Mouse (Mus musculus): Measurements from ENCODE around the gene Vwa7. TPM values are rescaled to one million over a fixed set of nuclear protein-coding genes. Genes with fewer than 3 reads are reported as not detected.

Vwa7 gene
- polyA plus RNA-seq, 1 experiment from 2014 or later, result 0.30 TPM

DNA sequence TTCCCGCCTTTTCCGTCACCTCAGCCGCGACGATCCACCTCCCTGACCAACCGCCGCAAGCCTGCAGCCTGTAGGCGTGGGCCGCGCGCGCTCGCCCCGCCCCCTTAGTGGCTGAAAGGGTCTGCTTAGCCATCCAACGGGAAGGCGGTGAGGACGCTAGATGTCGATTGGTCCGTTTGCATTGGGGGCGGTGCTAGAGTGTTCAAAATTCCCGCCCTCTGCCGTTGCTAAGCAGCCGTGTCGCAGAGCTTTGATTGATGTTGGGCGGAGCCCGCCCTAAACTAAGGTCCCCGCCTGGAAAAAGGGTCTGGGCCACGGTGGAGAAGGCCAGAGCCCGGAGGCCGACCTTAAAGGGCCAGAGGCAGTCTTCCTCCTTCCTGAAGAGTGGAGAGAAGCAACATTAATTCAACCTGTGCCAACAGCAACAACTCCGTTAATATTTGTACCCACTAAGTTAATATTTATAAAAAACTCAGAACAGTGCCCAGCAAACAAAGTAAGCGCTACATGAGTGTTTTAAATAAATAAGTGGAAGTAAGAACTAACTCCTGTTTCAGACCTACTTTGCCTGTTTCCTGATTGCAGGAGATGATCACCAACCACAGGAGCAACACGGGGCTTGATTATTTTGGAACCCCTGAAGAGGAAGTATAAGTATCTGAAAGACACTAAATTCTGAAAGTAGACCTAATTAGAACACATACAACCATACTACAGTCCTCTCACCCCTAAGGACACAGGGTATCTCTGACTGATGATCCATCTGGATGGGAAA is 30.5 kb downstream of the Vwa7 start, which contains the start of gene Msh5:
Msh5 (minus strand) TSS at position 65 of the 775 bp plus-strand sequence.
- DNase-seq (ENCODE audit: low spot score), result peak; percentile 99
- ATAC-seq, result peak; percentile 94
- Histone ChIP-seq H3K9me3 (ENCODE audit: low read length) (no peaks in the 10 kb centered on the region), H3K4me2 (replicated peaks; ENCODE audit: low read depth, low read length) (peak within 1 kb of the TSS; percentile 99), H3K36me3 (ENCODE audit: insufficient read depth, low read length) (no peaks in the 10 kb centered on the region), H3K4me3 (ENCODE audit: low read depth, low read length) (peak within 1 kb of the TSS; percentile 53), H3K4me1 (ENCODE audit: insufficient read depth, low read depth, low read length) (peaks cover 20% of the 10 kb centered on the region; the same call in 1 of the 2 replicates), H3K27ac (ENCODE audit: low read length) (peak within 1 kb of the TSS; percentile 96), H3K27me3 (replicated peaks; ENCODE audit: insufficient read depth, low read length) (no peaks in the 10 kb centered on the region), H3K9ac (replicated peaks; ENCODE audit: low read depth) (peak within 1 kb of the TSS; percentile 76)
- 2% methylated on average over 33 of the region's 33 CpGs for WGBS
- 0 out of 2 replicates have a peak, but pooled peaks have one; percentile 10 for TF ChIP-seq EP300 (IDR thresholded peaks at IDR 0.05)
- TF ChIP-seq CTCF (IDR thresholded peaks at IDR 0.05), result no peak

DNA sequence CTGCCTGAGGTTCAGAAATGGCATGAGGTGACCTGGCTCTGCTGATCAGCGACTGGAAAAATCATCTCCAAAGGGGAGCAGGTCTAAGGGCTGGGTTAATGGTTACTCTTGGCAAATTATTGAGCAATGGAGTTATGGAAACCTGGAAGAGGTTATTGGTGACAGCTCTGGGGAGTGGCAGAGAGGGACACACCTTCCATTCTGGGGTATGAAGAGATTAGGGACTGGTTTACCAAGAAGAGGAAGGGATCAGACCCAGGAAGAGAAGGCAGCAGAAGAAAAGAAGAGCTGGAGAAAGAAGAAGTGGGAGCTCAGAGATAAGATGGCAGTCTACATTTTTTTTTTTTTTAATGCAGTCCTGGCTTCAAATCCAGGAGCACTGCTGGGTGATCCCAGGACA is 31.3 kb downstream of the Vwa7 start:
- no peak overlapping the region for H3K4me3 ChIP-seq (ENCODE audit: low read depth, low read length)
- DNase-seq (ENCODE audit: low spot score) (peak; percentile 46), ATAC-seq (no peak)
- TF ChIP-seq CTCF (IDR thresholded peaks at IDR 0.05) (no peak), EP300 (IDR thresholded peaks at IDR 0.05) (no peak)
- WGBS, result 38% methylated on average over 1 of the region's 1 CpGs
- H3K9me3 ChIP-seq (ENCODE audit: low read length), result no peaks in the 10 kb centered on the region
- peak overlapping the region; percentile 96 for H3K27ac ChIP-seq (ENCODE audit: low read length)
- H3K4me2 ChIP-seq (replicated peaks; ENCODE audit: low read depth, low read length), result peak overlapping the region; percentile 99
- no peak overlapping the region; the same call in 1 of the 2 replicates for H3K9ac ChIP-seq (replicated peaks; ENCODE audit: low read depth)
- no peaks in the 10 kb centered on the region for H3K27me3 ChIP-seq (replicated peaks; ENCODE audit: insufficient read depth, low read length)
- H3K4me1 ChIP-seq (ENCODE audit: insufficient read depth, low read depth, low read length), result peaks cover 20% of the 10 kb centered on the region; the same call in 1 of the 2 replicates
- peaks cover 1% of the 10 kb centered on the region; the same call in 1 of the 2 replicates for H3K36me3 ChIP-seq (ENCODE audit: insufficient read depth, low read length)

GRCm38 (mm10) chr17:35048149-35048931 is 32.0 kb downstream of the Vwa7 start:
- Histone ChIP-seq H3K4me1 (ENCODE audit: insufficient read depth, low read depth, low read length) (peaks cover 20% of the 10 kb centered on the region; the same call in 1 of the 2 replicates), H3K27ac (ENCODE audit: low read length) (peak overlapping the region; percentile 96), H3K4me3 (ENCODE audit: low read depth, low read length) (no peak overlapping the region), H3K9me3 (ENCODE audit: low read length) (no peaks in the 10 kb centered on the region), H3K4me2 (replicated peaks; ENCODE audit: low read depth, low read length) (peak overlapping the region; percentile 99), H3K36me3 (ENCODE audit: insufficient read depth, low read length) (peaks cover 8% of the 10 kb centered on the region; the same call in 1 of the 2 replicates), H3K9ac (replicated peaks; ENCODE audit: low read depth) (no peak overlapping the region), H3K27me3 (replicated peaks; ENCODE audit: insufficient read depth, low read length) (no peaks in the 10 kb centered on the region)
- ATAC-seq (no peak), DNase-seq (ENCODE audit: low spot score) (peak; percentile 67)
- 22% methylated on average over 11 of the region's 11 CpGs for WGBS
- TF ChIP-seq CTCF (IDR thresholded peaks at IDR 0.05) (no peak), EP300 (IDR thresholded peaks at IDR 0.05) (no peak)

DNA sequence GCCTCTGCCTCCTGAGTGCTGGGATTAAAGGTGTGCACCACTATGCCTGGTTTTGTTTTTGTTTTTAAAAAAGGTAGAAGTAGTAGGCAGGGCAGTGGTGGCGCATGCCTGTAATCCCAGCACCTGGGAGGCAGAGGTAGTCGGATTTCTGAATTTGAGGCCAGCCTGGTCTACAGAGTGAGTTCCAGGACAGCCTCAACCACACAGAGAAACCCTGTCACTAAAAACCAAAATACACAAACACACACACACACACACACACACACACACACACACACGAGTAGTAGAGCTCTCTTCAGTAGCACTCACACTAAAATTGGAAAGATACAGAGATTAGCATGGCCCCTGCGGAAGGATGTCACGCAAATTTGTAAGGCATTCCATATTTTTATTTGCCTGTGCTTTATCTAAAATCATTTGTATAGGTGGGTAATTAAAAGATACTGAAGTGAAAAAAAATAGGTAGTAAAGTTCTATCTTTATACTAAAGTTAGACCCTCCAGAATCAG is 32.6 kb downstream of the Vwa7 start:
- H3K4me2 ChIP-seq (replicated peaks; ENCODE audit: low read depth, low read length), result peak overlapping the region; percentile 83
- no peaks in the 10 kb centered on the region for H3K9me3 ChIP-seq (ENCODE audit: low read length)
- H3K9ac ChIP-seq (replicated peaks; ENCODE audit: low read depth), result no peak overlapping the region
- ATAC-seq (no peak), DNase-seq (ENCODE audit: low spot score) (no peak)
- H3K4me1 ChIP-seq (ENCODE audit: insufficient read depth, low read depth, low read length), result peaks cover 20% of the 10 kb centered on the region; the same call in 1 of the 2 replicates
- no peak for TF ChIP-seq CTCF (IDR thresholded peaks at IDR 0.05)
- no peak for TF ChIP-seq EP300 (IDR thresholded peaks at IDR 0.05)
- 73% methylated on average over 5 of the region's 5 CpGs for WGBS
- H3K27me3 ChIP-seq (replicated peaks; ENCODE audit: insufficient read depth, low read length), result no peaks in the 10 kb centered on the region
- H3K36me3 ChIP-seq (ENCODE audit: insufficient read depth, low read length), result peaks cover 14% of the 10 kb centered on the region; the same call in 1 of the 2 replicates
- H3K27ac ChIP-seq (ENCODE audit: low read length), result peak overlapping the region; percentile 96; the same call in 1 of the 2 replicates
- H3K4me3 ChIP-seq (ENCODE audit: low read depth, low read length), result no peak overlapping the region

GRCm38 (mm10) chr17:35049561-35050016 is 33.2 kb downstream of the Vwa7 start, which contains the start of gene Clic1:
TSS of gene Clic1 (plus strand) at chr17:35049966.
- TF ChIP-seq CTCF (IDR thresholded peaks at IDR 0.05) (peak; percentile 52), EP300 (IDR thresholded peaks at IDR 0.05) (no peak)
- H3K27me3 ChIP-seq (replicated peaks; ENCODE audit: insufficient read depth, low read length), result no peaks in the 10 kb centered on the region
- ATAC-seq (peak; percentile 8), DNase-seq (ENCODE audit: low spot score) (peak; percentile 91)
- peak within 1 kb of the TSS; percentile 83 for H3K4me2 ChIP-seq (replicated peaks; ENCODE audit: low read depth, low read length)
- peaks cover 20% of the 10 kb centered on the region; the same call in 1 of the 2 replicates for H3K36me3 ChIP-seq (ENCODE audit: insufficient read depth, low read length)
- WGBS, result 2% methylated on average over 11 of the region's 11 CpGs
- H3K9me3 ChIP-seq (ENCODE audit: low read length), result no peaks in the 10 kb centered on the region
- H3K27ac ChIP-seq (ENCODE audit: low read length), result peak within 1 kb of the TSS; percentile 96
- peaks cover 20% of the 10 kb centered on the region; the same call in 1 of the 2 replicates for H3K4me1 ChIP-seq (ENCODE audit: insufficient read depth, low read depth, low read length)
- peak within 1 kb of the TSS; percentile 90 for H3K9ac ChIP-seq (replicated peaks; ENCODE audit: low read depth)
- peak within 1 kb of the TSS; percentile 65 for H3K4me3 ChIP-seq (ENCODE audit: low read depth, low read length)
